Mouse (Mus musculus) macrophage (primary cell): ENCODE data around the gene Spata48. TPM values are rescaled to one million over a fixed set of nuclear protein-coding genes. Genes with fewer than 3 reads are reported as not detected.

Experiments used
- H3K27ac ChIP-seq: fragments of 350-480 bp; formaldehyde crosslinking; 2 replicates; pipeline ENCODE4 v1.9.0; 2021
- H3K36me3 ChIP-seq: fragments of 350-480 bp; formaldehyde crosslinking; 2 replicates; pipeline ENCODE4 v1.9.0; 2021; ENCODE audit errors: inconsistent target
- H3K4me3 ChIP-seq: fragments of 350-480 bp; formaldehyde crosslinking; 2 replicates; pipeline ENCODE4 v1.9.0; 2021; ENCODE audit errors: inconsistent target
- H3K79me2 ChIP-seq: fragments of 350-480 bp; formaldehyde crosslinking; 2 replicates; pipeline ENCODE4 v1.9.0; 2021; ENCODE audit errors: inconsistent target
- WGBS: methylation state at CpG from one replicate; pipeline ENCODE4 v1.1.7; 2026; ENCODE audit warnings: inconsistent platforms; ENCODE audit not compliant: missing documents; 5-methylcytosine and 5-hydroxymethylcytosine counted together
- polyA plus RNA-seq: library from polyadenylated mRNA; stranded (reverse); fragments of 250-400 nt; gene quantifications from 3 replicates; pipeline ENCODE4 v1.2.4, GENCODE M21; 2018; ENCODE audit warnings: inconsistent platforms

The Spata48 gene
- polyA plus RNA-seq, 1 experiment from 2014 or later: 1.0 TPM

GRCm38 (mm10) chr11:11558662-11559061 is 96.8 kb downstream of the Spata48 start:
- no peak overlapping the region for H3K4me3 ChIP-seq
- no peaks in the 10 kb centered on the region for H3K79me2 ChIP-seq
- WGBS: 3% methylated on average over 3 of the region's 3 CpGs
- peak overlapping the region; percentile 43 for H3K27ac ChIP-seq
- no peaks in the 10 kb centered on the region for H3K36me3 ChIP-seq

DNA sequence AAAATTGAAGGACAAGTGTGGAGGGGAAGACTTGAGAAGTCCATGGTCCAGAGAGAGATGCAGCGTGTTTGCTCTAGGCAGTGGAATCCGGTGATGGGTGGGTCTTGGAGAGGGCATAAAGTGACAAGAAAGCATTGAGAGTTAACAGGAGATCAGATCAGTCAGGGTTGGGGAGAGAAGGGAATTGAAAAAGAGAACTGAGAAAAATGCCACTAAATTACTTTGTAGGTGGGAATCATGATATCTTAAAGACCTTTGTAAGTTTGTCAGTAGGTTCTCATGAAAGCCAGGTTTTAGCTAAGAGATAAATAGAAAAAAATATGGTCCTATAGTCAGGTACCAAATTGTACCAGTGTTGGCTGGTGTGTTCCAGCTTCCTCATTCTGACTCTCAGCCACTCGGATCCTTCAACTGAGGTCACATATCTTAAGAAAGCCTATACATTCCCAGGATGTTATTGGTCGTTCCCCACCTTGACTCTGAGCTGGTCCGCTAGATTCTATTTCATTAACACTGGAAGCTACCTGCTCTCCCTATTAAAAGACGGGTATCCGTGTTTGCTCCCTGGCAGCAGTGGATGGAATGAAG is 97.3 kb downstream of the Spata48 start:
- no peaks in the 10 kb centered on the region for H3K79me2 ChIP-seq
- H3K27ac ChIP-seq: peak overlapping the region; percentile 43
- H3K36me3 ChIP-seq: no peaks in the 10 kb centered on the region
- 60% methylated on average over 7 of the region's 7 CpGs for WGBS
- no peak overlapping the region for H3K4me3 ChIP-seq

DNA sequence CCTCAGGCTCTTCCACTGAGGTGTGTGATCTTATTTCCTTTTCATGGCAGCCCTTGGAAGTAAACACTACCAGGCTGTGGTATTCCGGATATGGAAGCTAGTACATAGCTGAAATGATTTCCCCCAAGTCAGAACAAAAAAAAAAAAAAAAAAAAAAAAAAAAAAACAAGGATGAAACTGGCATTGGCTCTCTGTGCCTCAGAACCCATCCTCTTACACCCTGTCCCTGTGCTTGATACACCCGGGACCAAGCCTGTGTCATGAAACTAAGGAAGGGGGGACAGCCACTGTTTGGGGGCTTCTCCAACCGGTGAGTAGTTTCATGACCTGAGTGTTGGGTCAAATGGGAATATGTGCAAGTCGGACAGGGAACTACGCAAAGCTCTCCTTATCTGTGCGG is 99.2 kb downstream of the Spata48 start:
- Histone ChIP-seq H3K79me2 (no peaks in the 10 kb centered on the region), H3K4me3 (no peak overlapping the region), H3K36me3 (no peaks in the 10 kb centered on the region), H3K27ac (no peak overlapping the region)
- 81% methylated on average over 5 of the region's 6 CpGs for WGBS

GRCm38 (mm10) chr11:11564266-11565044 is 102.6 kb downstream of the Spata48 start:
- H3K36me3 ChIP-seq: no peaks in the 10 kb centered on the region
- no peaks in the 10 kb centered on the region for H3K79me2 ChIP-seq
- H3K4me3 ChIP-seq: no peak overlapping the region
- H3K27ac ChIP-seq: peak overlapping the region; percentile 73
- 18% methylated on average over 7 of the region's 7 CpGs for WGBS

Other genes with a start within 250 kb of the Spata48 start
- 0.10 to 0.17 TPM (median 0.15 TPM) in 3 replicates for gene Zpbp, start 314 bp downstream of the Spata48 start, polyA plus RNA-seq
- not detected in 3 replicates for gene 4930512M02Rik, start 165.7 kb downstream of the Spata48 start, polyA plus RNA-seq
- 28.8 to 37.3 TPM (median 32.7 TPM) in 3 replicates for gene Ikzf1, start 222.9 kb downstream of the Spata48 start, polyA plus RNA-seq